Mouse (Mus musculus) hindbrain, embryonic 14.5 days (tissue): ENCODE data around the gene Stat5b. TPM values are rescaled to one million over a fixed set of nuclear protein-coding genes. Genes with fewer than 3 reads are reported as not detected.

Experiments used
- ATAC-seq: fragments of 200-750 bp; cut with Nextera tagmentation; 2 replicates; pipeline ENCODE4 v1.8.0; 2017; ENCODE audit warnings: moderate number of reproducible peaks, mild to moderate bottlenecking, moderate TSS enrichment, moderate library complexity; ENCODE audit not compliant: low FRiP score
- DNase-seq: peaks from one replicate; pipeline ENCODE4 v3.0.0-alpha.2; 2015; ENCODE audit warnings: low spot score
- H3K27ac ChIP-seq: fragments of 300-500 bp; sonication (generic); 2 replicates; pipeline ENCODE4 v1.5.1; 2014; ENCODE audit warnings: mild to moderate bottlenecking, moderate library complexity
- H3K27me3 ChIP-seq: fragments of 300-500 bp; sonication (generic); 2 replicates; pipeline ENCODE4 v1.6.1; 2014; ENCODE audit warnings: mild to moderate bottlenecking, low read length, mixed read lengths; ENCODE audit not compliant: control insufficient read depth, insufficient read depth
- H3K36me3 ChIP-seq: fragments of 300-500 bp; sonication (generic); replicated peaks from 2 replicates; pipeline ENCODE4 v1.6.1; 2014; ENCODE audit not compliant: control insufficient read depth, insufficient read depth
- H3K4me1 ChIP-seq: fragments of 300-500 bp; sonication (generic); replicated peaks from 2 replicates; pipeline ENCODE4 v1.6.1; 2014; ENCODE audit warnings: antibody characterized with exemption, low read length, mixed read lengths; ENCODE audit not compliant: control insufficient read depth, insufficient read depth
- H3K4me2 ChIP-seq: fragments of 300-500 bp; sonication (generic); replicated peaks from 2 replicates; pipeline ENCODE4 v1.6.1; 2014; ENCODE audit warnings: mild to moderate bottlenecking, moderate library complexity
- H3K4me3 ChIP-seq: fragments of 300-500 bp; sonication (generic); replicated peaks from 2 replicates; pipeline ENCODE4 v1.5.1; 2014; ENCODE audit warnings: mild to moderate bottlenecking, low read length
- H3K9ac ChIP-seq: fragments of 300-500 bp; sonication (generic); 2 replicates; pipeline ENCODE4 v1.6.1; 2014
- H3K9me3 ChIP-seq: fragments of 300-500 bp; sonication (generic); 2 replicates; pipeline ENCODE4 v1.6.1; 2016; ENCODE audit warnings: low read length; ENCODE audit not compliant: control insufficient read depth
- WGBS: fragments of 180-500 bp; shearing (Covaris S2); extraction: QIAGEN DNeasy Blood & Tissue Kit; methylation state at CpG from one replicate; pipeline ENCODE4 v1.1.7; 2014; 5-methylcytosine and 5-hydroxymethylcytosine counted together
- polyA plus RNA-seq: library from polyadenylated mRNA; unstranded; fragments of >200 nt; fragmentation: Nextera tagmentation; extraction: Ambion mirVana; gene quantifications from 2 replicates; pipeline ENCODE4 v1.2.1, GENCODE M21; 2014

Stat5b gene
- polyA plus RNA-seq, 1 experiment from 2014 or later: 19.0 TPM

GRCm38 (mm10) chr11:100831396-100831795 is 19.1 kb downstream of the Stat5b start:
- Histone ChIP-seq H3K4me3 (no peak overlapping the region), H3K9ac (no peak overlapping the region), H3K27me3 (no peaks in the 10 kb centered on the region), H3K36me3 (no peaks in the 10 kb centered on the region), H3K27ac (no peak overlapping the region), H3K4me1 (peaks cover 9% of the 10 kb centered on the region; the same call in 1 of the 2 replicates), H3K4me2 (no peak overlapping the region), H3K9me3 (no peaks in the 10 kb centered on the region)
- 85% methylated on average over 10 of the region's 10 CpGs for WGBS
- no peak for DNase-seq
- ATAC-seq: no peak

- H3K36me3 ChIP-seq: no peaks in the 10 kb centered on the region
- H3K9me3 ChIP-seq: no peaks in the 10 kb centered on the region
- peaks cover 12% of the 10 kb centered on the region; the same call in 1 of the 2 replicates for H3K4me1 ChIP-seq
- no peak overlapping the region for H3K4me2 ChIP-seq
- DNase-seq: no peak
- no peak overlapping the region for H3K9ac ChIP-seq
- no peak for ATAC-seq
- H3K27ac ChIP-seq: no peak overlapping the region
- no peak overlapping the region for H3K4me3 ChIP-seq
- WGBS: 82% methylated on average over 12 of the region's 12 CpGs
- no peaks in the 10 kb centered on the region for H3K27me3 ChIP-seq
These were observed 20.8 kb downstream of the Stat5b start for GRCm38 (mm10) chr11:100829691-100830090.

- Histone ChIP-seq H3K4me3 (no peak overlapping the region), H3K9me3 (no peaks in the 10 kb centered on the region), H3K27ac (peak overlapping the region; percentile 18; the same call in 1 of the 2 replicates), H3K9ac (no peak overlapping the region), H3K4me1 (peaks cover 12% of the 10 kb centered on the region; the same call in 1 of the 2 replicates), H3K36me3 (no peaks in the 10 kb centered on the region), H3K4me2 (no peak overlapping the region), H3K27me3 (no peaks in the 10 kb centered on the region)
- ATAC-seq: no peak
- 53% methylated on average over 10 of the region's 10 CpGs for WGBS
- no peak for DNase-seq
These were observed 21.8 kb downstream of the Stat5b start for GRCm38 (mm10) chr11:100828676-100829151.

GRCm38 (mm10) chr11:100826161-100826866 is 24.2 kb downstream of the Stat5b start:
- Histone ChIP-seq H3K36me3 (no peaks in the 10 kb centered on the region), H3K9me3 (no peaks in the 10 kb centered on the region), H3K27me3 (no peaks in the 10 kb centered on the region), H3K4me2 (no peak overlapping the region), H3K27ac (no peak overlapping the region), H3K9ac (no peak overlapping the region), H3K4me3 (no peak overlapping the region), H3K4me1 (peaks cover 12% of the 10 kb centered on the region; the same call in 1 of the 2 replicates)
- ATAC-seq (no peak), DNase-seq (no peak)
- 82% methylated on average over 13 of the region's 13 CpGs for WGBS

- no peak overlapping the region for H3K9ac ChIP-seq
- WGBS: 81% methylated on average over 9 of the region's 9 CpGs
- no peaks in the 10 kb centered on the region for H3K36me3 ChIP-seq
- H3K27ac ChIP-seq: no peak overlapping the region
- H3K4me3 ChIP-seq: no peak overlapping the region
- no peak for DNase-seq
- H3K9me3 ChIP-seq: no peaks in the 10 kb centered on the region
- no peak for ATAC-seq
- peaks cover 12% of the 10 kb centered on the region; the same call in 1 of the 2 replicates for H3K4me1 ChIP-seq
- H3K4me2 ChIP-seq: no peak overlapping the region
- H3K27me3 ChIP-seq: no peaks in the 10 kb centered on the region
These were observed 25.1 kb downstream of the Stat5b start for GRCm38 (mm10) chr11:100825451-100825850.

- no peak overlapping the region for H3K4me2 ChIP-seq
- H3K9me3 ChIP-seq: no peaks in the 10 kb centered on the region
- H3K27ac ChIP-seq: no peak overlapping the region
- peaks cover 12% of the 10 kb centered on the region; the same call in 1 of the 2 replicates for H3K4me1 ChIP-seq
- no peaks in the 10 kb centered on the region for H3K36me3 ChIP-seq
- no peaks in the 10 kb centered on the region for H3K27me3 ChIP-seq
- no peak overlapping the region for H3K4me3 ChIP-seq
- 91% methylated on average over 7 of the region's 7 CpGs for WGBS
- ATAC-seq (no peak), DNase-seq (no peak)
- H3K9ac ChIP-seq: no peak overlapping the region
These were observed 26.0 kb downstream of the Stat5b start for GRCm38 (mm10) chr11:100824496-100824895.

- Histone ChIP-seq H3K4me2 (no peak overlapping the region), H3K36me3 (no peaks in the 10 kb centered on the region), H3K27me3 (no peaks in the 10 kb centered on the region), H3K9me3 (no peaks in the 10 kb centered on the region), H3K27ac (no peak overlapping the region), H3K9ac (no peak overlapping the region), H3K4me1 (peaks cover 11% of the 10 kb centered on the region; the same call in 1 of the 2 replicates), H3K4me3 (no peak overlapping the region)
- no peak for DNase-seq
- 76% methylated on average over 8 of the region's 8 CpGs for WGBS
- ATAC-seq: no peak
These were observed 26.8 kb downstream of the Stat5b start for GRCm38 (mm10) chr11:100823543-100824313.

- H3K4me3 ChIP-seq: no peak overlapping the region
- DNase-seq (no peak), ATAC-seq (no peak)
- H3K4me2 ChIP-seq: no peak overlapping the region
- H3K36me3 ChIP-seq: no peaks in the 10 kb centered on the region
- WGBS: 76% methylated on average over 12 of the region's 12 CpGs
- 0 out of 2 replicates have a peak, but pooled peaks cover 8% of the 10 kb centered on the region for H3K4me1 ChIP-seq
- no peaks in the 10 kb centered on the region for H3K9me3 ChIP-seq
- no peak overlapping the region for H3K9ac ChIP-seq
- H3K27me3 ChIP-seq: no peaks in the 10 kb centered on the region
- H3K27ac ChIP-seq: no peak overlapping the region
These were observed 28.2 kb downstream of the Stat5b start for GRCm38 (mm10) chr11:100822365-100822764.

GRCm38 (mm10) chr11:100821605-100822220 is 28.8 kb downstream of the Stat5b start:
- WGBS: 88% methylated on average over 13 of the region's 13 CpGs
- H3K9me3 ChIP-seq: no peaks in the 10 kb centered on the region
- DNase-seq: no peak
- no peak overlapping the region for H3K4me2 ChIP-seq
- H3K4me1 ChIP-seq: peaks cover 13% of the 10 kb centered on the region; the same call in 1 of the 2 replicates
- no peaks in the 10 kb centered on the region for H3K36me3 ChIP-seq
- no peak for ATAC-seq
- H3K9ac ChIP-seq: no peak overlapping the region
- no peak overlapping the region for H3K4me3 ChIP-seq
- H3K27me3 ChIP-seq: no peaks in the 10 kb centered on the region
- no peak overlapping the region for H3K27ac ChIP-seq
